Mouse (Mus musculus) layer of hippocampus, adult 18-20 months (tissue): Measurements from ENCODE around the gene 4930512M02Rik. TPM values are rescaled to one million over a fixed set of nuclear protein-coding genes. Genes with fewer than 3 reads are reported as not detected.
A peak's percentile ranks its signal among the peaks of the same experiment; 100 is the strongest.

Experiments
- DNase-seq, 2 experiments: peaks; one replicate each; pipeline ENCODE4 v3.0.0; 2022; ENCODE audit warnings: low spot score in 2 of 2
- total RNA-seq, 2 experiments: library from RNA; stranded (reverse); gene quantifications; 2 replicates each; pipeline ENCODE4 v1.2.3; 2021

4930512M02Rik gene
- total RNA-seq, 2 experiments from 2014 or later: not detected

- no peak for DNase-seq
Observed at GRCm38 (mm10) chr11:11565146-11565820, 62.4 kb downstream of the 4930512M02Rik start.

GRCm38 (mm10) chr11:11564266-11565044, 63.2 kb downstream of the 4930512M02Rik start:
- no peak for DNase-seq

DNA sequence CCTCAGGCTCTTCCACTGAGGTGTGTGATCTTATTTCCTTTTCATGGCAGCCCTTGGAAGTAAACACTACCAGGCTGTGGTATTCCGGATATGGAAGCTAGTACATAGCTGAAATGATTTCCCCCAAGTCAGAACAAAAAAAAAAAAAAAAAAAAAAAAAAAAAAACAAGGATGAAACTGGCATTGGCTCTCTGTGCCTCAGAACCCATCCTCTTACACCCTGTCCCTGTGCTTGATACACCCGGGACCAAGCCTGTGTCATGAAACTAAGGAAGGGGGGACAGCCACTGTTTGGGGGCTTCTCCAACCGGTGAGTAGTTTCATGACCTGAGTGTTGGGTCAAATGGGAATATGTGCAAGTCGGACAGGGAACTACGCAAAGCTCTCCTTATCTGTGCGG, 66.5 kb downstream of the 4930512M02Rik start:
- no peak for DNase-seq

DNA sequence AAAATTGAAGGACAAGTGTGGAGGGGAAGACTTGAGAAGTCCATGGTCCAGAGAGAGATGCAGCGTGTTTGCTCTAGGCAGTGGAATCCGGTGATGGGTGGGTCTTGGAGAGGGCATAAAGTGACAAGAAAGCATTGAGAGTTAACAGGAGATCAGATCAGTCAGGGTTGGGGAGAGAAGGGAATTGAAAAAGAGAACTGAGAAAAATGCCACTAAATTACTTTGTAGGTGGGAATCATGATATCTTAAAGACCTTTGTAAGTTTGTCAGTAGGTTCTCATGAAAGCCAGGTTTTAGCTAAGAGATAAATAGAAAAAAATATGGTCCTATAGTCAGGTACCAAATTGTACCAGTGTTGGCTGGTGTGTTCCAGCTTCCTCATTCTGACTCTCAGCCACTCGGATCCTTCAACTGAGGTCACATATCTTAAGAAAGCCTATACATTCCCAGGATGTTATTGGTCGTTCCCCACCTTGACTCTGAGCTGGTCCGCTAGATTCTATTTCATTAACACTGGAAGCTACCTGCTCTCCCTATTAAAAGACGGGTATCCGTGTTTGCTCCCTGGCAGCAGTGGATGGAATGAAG, 68.4 kb downstream of the 4930512M02Rik start:
- no peak for DNase-seq

DNA sequence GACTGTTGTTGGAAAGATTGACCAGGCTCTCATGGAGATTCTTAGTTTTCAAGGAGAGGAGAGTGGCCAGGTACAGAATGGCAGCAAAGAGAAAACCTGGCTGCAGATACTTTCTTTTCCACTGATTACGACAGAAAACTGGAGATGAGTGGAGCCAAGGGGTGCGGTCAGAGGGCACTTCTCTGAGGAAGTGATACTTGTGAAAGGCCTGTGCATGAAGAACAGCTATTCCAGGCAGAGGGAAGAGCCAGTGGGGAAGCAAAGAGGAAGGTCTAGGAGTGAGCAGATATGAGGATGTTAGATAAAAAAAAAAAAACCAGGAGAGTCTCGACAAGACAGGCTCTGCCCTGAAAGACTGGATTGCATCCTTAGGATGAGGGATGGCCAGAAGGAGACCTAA, 69.0 kb downstream of the 4930512M02Rik start:
- no peak for DNase-seq

GRCm38 (mm10) chr11:11557173-11557967, 70.3 kb downstream of the 4930512M02Rik start:
- DNase-seq: peak in 1 of 2 experiments; percentile 67

- DNase-seq: no peak
Observed at GRCm38 (mm10) chr11:11556186-11556585, 71.4 kb downstream of the 4930512M02Rik start.

DNA sequence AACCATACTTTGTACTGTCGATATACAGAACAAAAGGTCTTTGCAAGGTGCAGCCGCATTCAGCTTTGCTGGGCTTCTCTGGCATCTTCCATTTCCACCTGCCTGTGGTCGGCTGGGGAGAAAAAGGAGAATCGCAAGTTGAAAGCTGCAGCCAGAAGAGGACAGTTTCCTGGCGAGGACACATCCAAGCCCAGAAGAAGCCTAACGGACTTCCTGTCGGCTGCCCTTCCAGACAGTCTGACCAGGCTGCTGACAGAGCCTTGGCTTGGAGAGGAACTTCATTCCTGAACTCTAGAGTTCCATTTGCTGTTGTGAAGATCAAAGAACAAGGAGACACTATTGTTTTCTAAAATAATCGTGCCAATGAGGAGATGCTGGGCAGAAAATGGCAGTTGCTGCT, 72.1 kb downstream of the 4930512M02Rik start:
- DNase-seq: no peak

DNA sequence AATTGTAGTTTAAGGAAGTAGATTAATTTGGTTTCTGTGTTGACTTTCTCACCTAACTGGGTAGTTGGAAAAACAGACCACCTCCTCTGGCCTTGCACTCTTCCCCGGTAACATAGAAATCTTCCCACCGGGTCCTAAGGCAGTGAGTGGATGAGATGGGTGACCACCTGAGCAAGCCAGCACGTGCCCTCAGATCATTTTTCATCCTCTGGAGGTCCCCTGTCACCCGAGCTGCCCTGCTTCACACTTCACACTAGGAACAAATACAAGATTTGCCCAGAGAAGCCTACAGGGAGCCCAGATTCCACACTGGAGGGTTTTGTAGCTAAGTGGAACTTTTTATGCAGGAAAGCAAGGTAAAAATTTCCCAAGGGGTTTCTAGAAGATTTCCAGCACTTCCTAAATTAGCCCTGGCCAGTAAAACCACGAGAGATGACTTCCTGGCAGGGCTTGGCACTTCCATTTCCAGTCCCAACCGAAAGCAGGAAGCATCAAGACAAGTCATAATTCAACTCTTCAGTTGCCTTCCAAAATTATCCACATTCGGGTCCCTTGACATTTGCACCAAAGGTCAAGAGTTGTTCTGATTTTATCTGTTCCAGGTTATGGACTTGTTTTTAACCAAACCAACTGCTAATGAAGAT, 79.9 kb downstream of the 4930512M02Rik start:
- DNase-seq: no peak

GRCm38 (mm10) chr11:11546903-11547511, 80.6 kb downstream of the 4930512M02Rik start:
- DNase-seq: no peak

DNA sequence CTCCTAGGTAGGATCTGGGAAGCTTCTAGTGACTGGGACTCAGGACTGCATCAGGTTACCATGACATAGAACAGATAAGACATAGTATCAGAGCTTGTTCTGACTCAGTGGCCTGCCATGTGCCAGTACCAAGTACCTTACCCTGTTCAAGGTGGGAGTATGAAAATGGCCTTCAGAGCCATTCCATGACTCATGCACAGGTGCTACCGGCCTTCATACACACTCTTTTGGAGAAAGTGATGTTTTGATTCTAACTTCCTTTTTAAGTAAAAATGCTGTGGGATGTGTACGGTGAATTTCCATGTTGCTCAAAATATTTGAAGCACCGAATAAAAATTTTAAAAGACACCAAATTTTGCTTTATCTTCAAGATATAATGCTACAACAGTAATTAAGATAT, 81.7 kb downstream of the 4930512M02Rik start:
- no peak for DNase-seq

Other genes starting within 250 kb of the 4930512M02Rik start
- gene Spata48, start 165.7 kb downstream of the 4930512M02Rik start, total RNA-seq: 1 to 10 TPM in 1 of 2 experiments, under 1 TPM in 1; 0.91 to 2.0 TPM
- under 1 TPM; 0.69 to 0.79 TPM for gene Zpbp, start 165.4 kb downstream of the 4930512M02Rik start, total RNA-seq
- 1 to 10 TPM; 3.7 to 3.9 TPM for gene Ikzf1, start 57.2 kb upstream of the 4930512M02Rik start, total RNA-seq
- gene Fignl1, start 181.1 kb upstream of the 4930512M02Rik start, total RNA-seq: 1 to 10 TPM in 1 of 2 experiments, under 1 TPM in 1; 0.61 to 1.9 TPM